Mouse (Mus musculus) CH12.LX (cell line): Measurements from ENCODE around the gene Prr19. TPM values are rescaled to one million over a fixed set of nuclear protein-coding genes. Genes with fewer than 3 reads are reported as not detected.

ENCODE experiments used
- DNase-seq: peaks from one replicate; pipeline ENCODE4 v3.0.0-alpha.2; 2013; ENCODE audit errors: extremely low read depth
- H3K27ac ChIP-seq: 2 replicates; pipeline ENCODE4 v1.5.1; 2012; ENCODE audit warnings: low read depth, mild to moderate bottlenecking, control low read depth, moderate library complexity; ENCODE audit not compliant: insufficient read depth
- H3K27me3 ChIP-seq: replicated peaks from 2 replicates; pipeline ENCODE3; 2012; ENCODE audit warnings: inconsistent platforms
- H3K36me3 ChIP-seq, 2 experiments: replicated peaks in 1 of 2; 2 replicates each; pipeline versions ENCODE3 to v1.6.1; 2012; ENCODE audit warnings: inconsistent platforms in 1 of 2, low read length in 1 of 2, mild to moderate bottlenecking in 1 of 2, mixed read lengths in 1 of 2, moderate library complexity in 1 of 2; ENCODE audit not compliant: control insufficient read depth in 1 of 2, insufficient read depth in 1 of 2
- H3K4me1 ChIP-seq, 2 experiments: 2 replicates each; pipeline ENCODE4 v1.6.1; 2012; ENCODE audit warnings: inconsistent platforms in 1 of 2, moderate library complexity in 1 of 2; ENCODE audit not compliant: insufficient read depth in 2 of 2, control insufficient read depth in 1 of 2
- H3K4me2 ChIP-seq: 2 replicates; pipeline ENCODE4 v1.6.1; 2012; ENCODE audit warnings: low read depth, mild to moderate bottlenecking, control low read depth; ENCODE audit not compliant: poor library complexity, insufficient read depth, severe bottlenecking
- H3K4me3 ChIP-seq, 3 experiments: fragments of 150-350 bp in 1 of 3; sonication (generic) in 1 of 3; replicated peaks in 1 of 3; 2 replicates each; pipeline versions ENCODE3 to v1.5.1; 2011 to 2012; ENCODE audit warnings: low read depth in 2 of 3, low read length in 2 of 3, mild to moderate bottlenecking in 2 of 3, moderate library complexity in 2 of 3, control low read depth in 1 of 3, improper control_type of control experiment in 1 of 3, inconsistent platforms in 1 of 3, mixed read lengths in 1 of 3; ENCODE audit not compliant: poor library complexity in 1 of 3
- H3K79me2 ChIP-seq: replicated peaks from 2 replicates; pipeline ENCODE4 v1.6.1; 2012; ENCODE audit warnings: mild to moderate bottlenecking, moderate library complexity; ENCODE audit not compliant: control insufficient read depth, poor library complexity, insufficient read depth, severe bottlenecking; ENCODE audit errors: extremely low read depth
- H3K9ac ChIP-seq: 2 replicates; pipeline ENCODE4 v1.6.1; 2012; ENCODE audit warnings: low read depth, mild to moderate bottlenecking, control low read depth, moderate library complexity; ENCODE audit not compliant: insufficient read depth
- H3K9me3 ChIP-seq: replicated peaks from 2 replicates; pipeline ENCODE3; 2012; ENCODE audit warnings: low read length, inconsistent platforms, mixed read lengths
- CHD1 ChIP-seq: IDR thresholded peaks from 2 replicates; pipeline ENCODE4 v1.6.1; 2012; ENCODE audit warnings: low read depth, low read length, improper control_type of control experiment, inconsistent platforms
- CTCF ChIP-seq, 2 experiments: IDR thresholded peaks in 1 of 2; conservative IDR thresholded peaks in 1 of 2; 2 replicates each; pipeline ENCODE4 v1.5.1; 2011 to 2012; ENCODE audit warnings: low read depth in 2 of 2, low read length in 2 of 2, improper control_type of control experiment in 1 of 2, inconsistent platforms in 1 of 2, mild to moderate bottlenecking in 1 of 2, moderate library complexity in 1 of 2
- EP300 ChIP-seq: IDR thresholded peaks from 2 replicates; pipeline ENCODE4 v1.6.1; 2011; ENCODE audit warnings: low read length, improper control_type of control experiment
- GABPA ChIP-seq: IDR thresholded peaks from 2 replicates; pipeline ENCODE4 v1.6.1; 2012; ENCODE audit warnings: low read depth, low read length, improper control_type of control experiment, inconsistent platforms; ENCODE audit not compliant: insufficient replicate concordance
- HCFC1 ChIP-seq: IDR thresholded peaks from 2 replicates; pipeline ENCODE4 v1.6.1; 2012; ENCODE audit warnings: low read depth, mild to moderate bottlenecking, inconsistent platforms, low read length, improper control_type of control experiment
- IRF4 ChIP-seq: IDR thresholded peaks from 2 replicates; pipeline ENCODE4 v1.6.1; 2014; ENCODE audit warnings: low read depth, mild to moderate bottlenecking, inconsistent platforms, low read length, improper control_type of control experiment
- JUN ChIP-seq: IDR thresholded peaks from 2 replicates; pipeline ENCODE4 v1.6.1; 2011; ENCODE audit warnings: low read depth, mild to moderate bottlenecking, low read length, improper control_type of control experiment, moderate library complexity; ENCODE audit not compliant: insufficient read depth
- JUND ChIP-seq: conservative IDR thresholded peaks from 2 replicates; pipeline ENCODE4 v1.6.1; 2011; ENCODE audit warnings: low read depth, low read length, improper control_type of control experiment
- KAT2A ChIP-seq: IDR thresholded peaks from 2 replicates; pipeline ENCODE4 v1.6.1; 2012; ENCODE audit warnings: low read length, improper control_type of control experiment, inconsistent platforms; ENCODE audit not compliant: insufficient replicate concordance
- MAFK ChIP-seq: IDR thresholded peaks from 2 replicates; pipeline ENCODE4 v1.6.1; 2011; ENCODE audit warnings: low read length, improper control_type of control experiment; ENCODE audit not compliant: insufficient replicate concordance
- MAZ ChIP-seq: IDR thresholded peaks from 2 replicates; pipeline ENCODE4 v1.6.1; 2012; ENCODE audit warnings: low read depth, mild to moderate bottlenecking, inconsistent platforms, low read length, improper control_type of control experiment, moderate library complexity
- MEF2A ChIP-seq: IDR thresholded peaks from 2 replicates; pipeline ENCODE4 v1.6.1; 2014; ENCODE audit warnings: low read depth, mild to moderate bottlenecking, inconsistent platforms, low read length, improper control_type of control experiment, borderline replicate concordance
- MXI1 ChIP-seq: IDR thresholded peaks from 2 replicates; pipeline ENCODE4 v1.6.1; 2011; ENCODE audit warnings: mild to moderate bottlenecking, low read depth, low read length, improper control_type of control experiment
- NRF1 ChIP-seq: IDR thresholded peaks from 2 replicates; pipeline ENCODE4 v1.6.1; 2014; ENCODE audit warnings: low read depth, mild to moderate bottlenecking, inconsistent platforms, low read length, improper control_type of control experiment, moderate library complexity
- PAX5 ChIP-seq: IDR thresholded peaks from 2 replicates; pipeline ENCODE4 v1.6.1; 2012; ENCODE audit warnings: low read length, inconsistent platforms, mixed read lengths
- POLR2A ChIP-seq: IDR thresholded peaks from 2 replicates; pipeline ENCODE4 v1.6.1; 2011; ENCODE audit warnings: low read depth, mild to moderate bottlenecking, improper control_type of control experiment, low read length
- SMC3 ChIP-seq: IDR thresholded peaks from 2 replicates; pipeline ENCODE4 v1.6.1; 2011; ENCODE audit warnings: low read depth, low read length, improper control_type of control experiment
- TCF12 ChIP-seq: IDR thresholded peaks from 2 replicates; pipeline ENCODE4 v1.6.1; 2014; ENCODE audit warnings: low read depth, mild to moderate bottlenecking, inconsistent platforms, low read length, improper control_type of control experiment
- USF1 ChIP-seq: IDR thresholded peaks from 2 replicates; pipeline ENCODE4 v1.6.1; 2014; ENCODE audit warnings: low read depth, mild to moderate bottlenecking, inconsistent platforms, low read length, improper control_type of control experiment
- ZKSCAN1 ChIP-seq: IDR thresholded peaks from 2 replicates; pipeline ENCODE4 v1.6.1; 2012; ENCODE audit warnings: low read depth, inconsistent platforms, low read length, improper control_type of control experiment, borderline replicate concordance
- ZMIZ1 ChIP-seq: IDR thresholded peaks from 2 replicates; pipeline ENCODE4 v1.6.1; 2012; ENCODE audit warnings: low read depth, mild to moderate bottlenecking, inconsistent platforms, low read length, improper control_type of control experiment
- dilution Hi-C: fragments of 300-500 bp; cut with MboI; formaldehyde crosslinking; loops from 2 replicates; pipeline ENCODE4 v1.14.3; 2020; ENCODE audit warnings: low sequenced_read_pairs; ENCODE audit not compliant: extremely low pct_unique_long_range_greater_than_20kb, extremely low pct_ligation_motif_present
- in situ Hi-C: fragments of 300-500 bp; cut with MboI; formaldehyde crosslinking; loops from 3 replicates; pipeline ENCODE4 v1.14.3; 2019; ENCODE audit warnings: low sequenced_read_pairs, low pct_ligation_motif_present, low pct_unique_long_range_greater_than_20kb, mixed read lengths
- polyA plus RNA-seq: library from polyadenylated mRNA; unstranded; fragments of >175 nt; gene quantifications from 2 replicates; pipeline ENCODE4 v1.2.1, GENCODE M21; 2012; ENCODE audit warnings: low read depth; ENCODE audit not compliant: insufficient read length
- total RNA-seq, 2 experiments: library from RNA; depleted of rRNA; stranded (reverse); fragments of 300-350 nt in 1 of 2; fragments of >200 nt in 1 of 2; gene quantifications; 2 replicates each; pipeline ENCODE4 v1.2.3; 2012 to 2014

Prr19 gene
- total and polyA plus RNA-seq, 3 experiments = not detected

GRCm38 (mm10) chr7:25274571-25274970 is 26.6 kb upstream of the Prr19 start:
- in situ Hi-C loops (loop anchor here (10.0 kb wide), 1 partner anchor 90 kb away; no protein-coding TSS in a partner anchor), dilution Hi-C loops (no loop called here)
- TF ChIP-seq EP300 (no peak), TCF12 (no peak), MXI1 (no peak), CTCF (conservative IDR thresholded peaks at IDR 0.05 in 1 of 2, IDR thresholded peaks at IDR 0.05 in 1 of 2; ENCODE audit: low read depth in 2 of 2, low read length in 2 of 2) (no peak), ZMIZ1 (no peak), JUN (no peak), MEF2A (no peak), GABPA (no peak), PAX5 (no peak), CHD1 (no peak), MAFK (no peak), USF1 (no peak), ZKSCAN1 (no peak), JUND (no peak), KAT2A (no peak), NRF1 (no peak), POLR2A (no peak), SMC3 (no peak), MAZ (no peak), IRF4 (no peak)
- no peaks in the 10 kb centered on the region for H3K9me3 ChIP-seq
- H3K4me2 ChIP-seq = no peak overlapping the region
- no peak overlapping the region for H3K4me3 ChIP-seq
- H3K9ac ChIP-seq = no peak overlapping the region
- no peaks in the 10 kb centered on the region for H3K27me3 ChIP-seq
- H3K36me3 ChIP-seq = peaks cover 30 to 59% of the 10 kb centered on the region in 2 experiments
- peaks cover 52 to 77% of the 10 kb centered on the region in 2 experiments for H3K4me1 ChIP-seq
- no peak overlapping the region for H3K27ac ChIP-seq
- no peaks in the 10 kb centered on the region for H3K79me2 ChIP-seq
- no peak for DNase-seq

GRCm38 (mm10) chr7:25274996-25275395 is 26.2 kb upstream of the Prr19 start:
- Histone ChIP-seq H3K27me3 (no peaks in the 10 kb centered on the region), H3K27ac (no peak overlapping the region), H3K79me2 (no peaks in the 10 kb centered on the region), H3K36me3 (peaks cover 30 to 59% of the 10 kb centered on the region in 2 experiments), H3K9ac (no peak overlapping the region), H3K4me2 (no peak overlapping the region), H3K4me3 (no peak overlapping the region), H3K9me3 (no peaks in the 10 kb centered on the region), H3K4me1 (peaks cover 50 to 77% of the 10 kb centered on the region in 2 experiments)
- in situ Hi-C loops = loop anchor here (5.0 to 10.0 kb wide), 3 partner anchors 33 to 143 kb away; no protein-coding TSS in a partner anchor
- TF ChIP-seq HCFC1 (no peak), IRF4 (no peak), EP300 (no peak)
- no peak for DNase-seq
- dilution Hi-C loops = no loop called here
